Mouse (Mus musculus) heart, adult 2 months (tissue): Measurements from ENCODE around the gene Hmox1.
A peak's percentile ranks its signal among the peaks of the same experiment; 100 is the strongest.

Experiments
- CTCF ChIP-seq: fragments of 200-600 bp; IDR thresholded peaks from 2 replicates; pipeline ENCODE4 v1.8.1; 2022; ENCODE audit warnings: antibody characterized with exemption, mild to moderate bottlenecking, moderate library complexity
- POLR2A ChIP-seq: fragments of 200-500 bp; IDR thresholded peaks from 2 replicates; pipeline ENCODE4 v1.6.1; 2011; ENCODE audit warnings: mild to moderate bottlenecking, low read depth, low read length, control low read depth; ENCODE audit not compliant: insufficient read depth

DNA sequence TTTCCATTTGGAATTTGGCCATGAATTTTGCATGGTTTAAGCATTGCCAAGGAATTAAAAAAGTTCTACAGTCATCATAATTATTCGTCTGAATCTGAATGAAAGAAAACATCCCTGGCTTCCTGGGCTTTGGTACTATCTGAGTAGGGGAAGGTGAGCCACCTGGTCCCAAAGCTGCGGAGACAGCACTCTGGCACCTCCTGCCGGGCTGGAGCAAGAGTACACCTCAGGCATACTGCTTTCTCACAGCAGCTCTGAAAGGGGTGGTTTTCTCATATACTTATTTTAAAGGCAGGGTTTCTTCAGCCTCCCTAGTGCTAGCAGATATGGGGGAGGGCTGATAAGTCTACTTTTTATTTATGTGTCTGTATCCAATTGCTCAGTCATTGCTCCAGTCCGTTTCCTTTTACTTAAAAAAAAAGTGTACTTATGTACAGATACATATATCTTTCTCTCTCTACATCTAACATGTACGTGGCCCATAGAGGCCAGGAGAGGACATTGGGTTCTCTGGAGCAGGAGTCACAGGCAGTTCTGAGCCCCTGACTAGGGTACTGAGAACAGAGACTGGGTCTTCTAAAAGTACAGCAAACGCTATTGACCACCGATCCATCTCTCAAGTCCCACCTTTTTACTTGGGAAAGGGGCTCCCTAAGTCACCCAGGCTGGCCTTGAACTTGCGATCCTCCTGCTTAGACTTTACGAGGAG is 15.3 kb downstream of the Hmox1 start:
- TF ChIP-seq CTCF (peak; percentile 94), POLR2A (no peak)
